Mouse (Mus musculus): ENCODE data around the gene Nav1. TPM values are rescaled to one million over a fixed set of nuclear protein-coding genes. Genes with fewer than 3 reads are reported as not detected.

The Nav1 gene
- polyA plus RNA-seq, 1 experiment, result 33.7 TPM

DNA sequence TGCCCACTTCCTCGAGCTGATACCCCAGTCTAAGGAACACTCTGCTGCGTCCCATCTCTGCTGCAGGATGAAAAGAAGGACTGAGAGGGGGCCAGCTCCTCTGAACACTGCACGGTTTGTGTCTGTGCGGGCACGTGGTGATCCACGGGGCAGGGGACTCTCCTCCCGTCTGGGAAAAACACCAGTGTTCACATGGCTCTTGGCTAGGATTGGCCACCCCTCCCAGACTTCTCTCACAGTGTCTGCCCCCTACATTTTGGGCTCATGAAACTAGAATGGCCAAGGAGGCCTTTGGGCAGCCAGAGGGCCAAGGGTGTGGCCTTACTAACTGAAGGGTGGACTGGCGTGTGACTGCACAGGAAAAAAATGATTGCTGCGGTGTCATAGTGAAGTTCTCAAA, 125.4 kb downstream of the Nav1 start:
- TF ChIP-seq TCF12 (IDR thresholded peaks at IDR 0.05; ENCODE audit: insufficient read depth, poor library complexity, severe bottlenecking), result no peak
- no peak for TF ChIP-seq POLR2A (IDR thresholded peaks at IDR 0.05; ENCODE audit: insufficient read length, low read depth)
- no peak for TF ChIP-seq MYOD1 (IDR thresholded peaks at IDR 0.05; ENCODE audit: control insufficient read depth in 1 of 3, insufficient read length in 2 of 3, low read depth in 2 of 3)
- TF ChIP-seq MYOG (IDR thresholded peaks at IDR 0.05; ENCODE audit: control insufficient read depth in 1 of 3, insufficient read depth in 1 of 3, insufficient read length in 2 of 3, low read depth in 2 of 3), result no peak
- no peak for TF ChIP-seq POLR2AphosphoS2 (IDR thresholded peaks at IDR 0.05; ENCODE audit: insufficient read length, low read depth)
- TF ChIP-seq MAX (IDR thresholded peaks at IDR 0.05; ENCODE audit: low read depth), result no peak
- no peak for TF ChIP-seq CEBPB (IDR thresholded peaks at IDR 0.05; ENCODE audit: insufficient read depth, poor library complexity, severe bottlenecking)
- TF ChIP-seq REST (IDR thresholded peaks at IDR 0.05; ENCODE audit: insufficient read depth, insufficient read length), result no peak
- TF ChIP-seq SRF (IDR thresholded peaks at IDR 0.05; ENCODE audit: control insufficient read depth, insufficient read length, low read depth), result no peak
- no peak for TF ChIP-seq TCF3 (IDR thresholded peaks at IDR 0.05; ENCODE audit: insufficient read length, low read depth)
- no peak for TF ChIP-seq USF1 (IDR thresholded peaks at IDR 0.05; ENCODE audit: low read depth)
- TF ChIP-seq E2F4 (IDR thresholded peaks at IDR 0.05; ENCODE audit: insufficient read depth), result no peak

DNA sequence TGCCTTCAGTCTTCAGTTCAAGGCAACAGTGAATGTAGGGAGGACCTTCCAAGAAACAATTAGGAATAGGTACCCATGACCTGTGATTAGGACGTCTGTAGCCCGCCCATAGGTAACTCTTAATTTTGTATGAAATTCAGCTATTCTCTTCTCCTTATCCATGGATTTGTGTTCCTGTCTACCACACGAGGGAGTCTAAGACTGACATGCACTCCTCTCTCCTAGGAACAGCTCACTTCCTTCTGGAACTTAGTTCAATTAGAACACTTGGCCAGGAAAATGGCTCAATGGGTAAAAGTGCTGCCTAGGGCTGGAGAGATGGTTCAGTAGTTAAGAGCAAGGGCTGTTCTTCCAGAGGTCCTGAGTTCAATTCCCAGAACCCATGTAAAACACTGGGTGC, 126.3 kb downstream of the Nav1 start:
- Histone ChIP-seq H3ac (ENCODE audit: control insufficient read depth, insufficient read length) (no peak overlapping the region), H3K79me2 (ENCODE audit: control insufficient read depth, insufficient read depth) (peaks cover 20% of the 10 kb centered on the region), H3K36me3 (ENCODE audit: control insufficient read depth, insufficient read depth) (no peaks in the 10 kb centered on the region), H3K4me2 (ENCODE audit: low read depth) (no peak overlapping the region), H3K4me3 (no peak overlapping the region), H3K27me3 (ENCODE audit: control insufficient read depth, insufficient read depth, insufficient read length) (no peaks in the 10 kb centered on the region)
- TF ChIP-seq MYOD1 (IDR thresholded peaks at IDR 0.05; ENCODE audit: control insufficient read depth in 1 of 3, insufficient read length in 2 of 3, low read depth in 2 of 3) (no peak), POLR2AphosphoS2 (IDR thresholded peaks at IDR 0.05; ENCODE audit: insufficient read length, low read depth) (no peak), REST (IDR thresholded peaks at IDR 0.05; ENCODE audit: insufficient read depth, insufficient read length) (no peak), MAX (IDR thresholded peaks at IDR 0.05; ENCODE audit: low read depth) (no peak), E2F4 (IDR thresholded peaks at IDR 0.05; ENCODE audit: insufficient read depth) (no peak), USF1 (IDR thresholded peaks at IDR 0.05; ENCODE audit: low read depth) (no peak), SRF (IDR thresholded peaks at IDR 0.05; ENCODE audit: control insufficient read depth, insufficient read length, low read depth) (no peak), MYOG (IDR thresholded peaks at IDR 0.05; ENCODE audit: control insufficient read depth in 1 of 3, insufficient read depth in 1 of 3, insufficient read length in 2 of 3, low read depth in 2 of 3) (no peak), CEBPB (IDR thresholded peaks at IDR 0.05; ENCODE audit: insufficient read depth, poor library complexity, severe bottlenecking) (no peak), POLR2A (IDR thresholded peaks at IDR 0.05; ENCODE audit: insufficient read length, low read depth) (no peak), TCF3 (IDR thresholded peaks at IDR 0.05; ENCODE audit: insufficient read length, low read depth) (no peak), TCF12 (IDR thresholded peaks at IDR 0.05; ENCODE audit: insufficient read depth, poor library complexity, severe bottlenecking) (no peak)

More for the DNA sequence above, 125.4 kb downstream of the Nav1 start:
- Histone ChIP-seq H3K79me2 (ENCODE audit: control insufficient read depth, insufficient read depth) (peaks cover 26% of the 10 kb centered on the region), H3K4me3 (no peak overlapping the region), H3K36me3 (ENCODE audit: control insufficient read depth, insufficient read depth) (no peaks in the 10 kb centered on the region), H3K27me3 (ENCODE audit: control insufficient read depth, insufficient read depth, insufficient read length) (no peaks in the 10 kb centered on the region), H3K4me2 (ENCODE audit: low read depth) (no peak overlapping the region), H3ac (ENCODE audit: control insufficient read depth, insufficient read length) (no peak overlapping the region)

DNA sequence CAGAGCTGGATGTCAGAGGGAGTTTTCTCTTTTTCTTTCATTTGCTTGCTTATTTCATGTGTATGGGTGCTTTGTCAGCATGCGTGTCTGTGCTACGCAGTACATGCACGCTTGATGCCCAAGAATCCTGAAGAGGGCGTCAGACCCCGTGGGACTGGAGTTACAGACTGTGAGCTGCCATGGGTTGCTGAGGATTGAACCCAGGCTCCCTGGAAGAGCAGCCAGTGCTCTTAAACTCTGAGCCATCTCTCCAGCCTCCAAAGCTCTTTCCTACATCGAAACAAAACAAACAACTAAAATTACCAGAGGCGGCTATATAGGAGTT, 131.6 kb downstream of the Nav1 start:
- H3K27me3 ChIP-seq (ENCODE audit: control insufficient read depth, insufficient read depth, insufficient read length), result no peaks in the 10 kb centered on the region
- H3K4me3 ChIP-seq, result no peak overlapping the region
- H3ac ChIP-seq (ENCODE audit: control insufficient read depth, insufficient read length), result no peak overlapping the region
- peaks cover 7% of the 10 kb centered on the region for H3K36me3 ChIP-seq (ENCODE audit: control insufficient read depth, insufficient read depth)
- no peak for TF ChIP-seq TCF3 (IDR thresholded peaks at IDR 0.05; ENCODE audit: insufficient read length, low read depth)
- TF ChIP-seq POLR2AphosphoS2 (IDR thresholded peaks at IDR 0.05; ENCODE audit: insufficient read length, low read depth), result no peak
- TF ChIP-seq TCF12 (IDR thresholded peaks at IDR 0.05; ENCODE audit: insufficient read depth, poor library complexity, severe bottlenecking), result no peak
- TF ChIP-seq POLR2A (IDR thresholded peaks at IDR 0.05; ENCODE audit: insufficient read length, low read depth), result no peak
- TF ChIP-seq MYOG (IDR thresholded peaks at IDR 0.05; ENCODE audit: control insufficient read depth in 1 of 3, insufficient read depth in 1 of 3, insufficient read length in 2 of 3, low read depth in 2 of 3), result no peak
- no peak for TF ChIP-seq CEBPB (IDR thresholded peaks at IDR 0.05; ENCODE audit: insufficient read depth, poor library complexity, severe bottlenecking)
- TF ChIP-seq MYOD1 (IDR thresholded peaks at IDR 0.05; ENCODE audit: control insufficient read depth in 1 of 3, insufficient read length in 2 of 3, low read depth in 2 of 3), result no peak
- TF ChIP-seq SRF (IDR thresholded peaks at IDR 0.05; ENCODE audit: control insufficient read depth, insufficient read length, low read depth), result no peak
- no peak for TF ChIP-seq USF1 (IDR thresholded peaks at IDR 0.05; ENCODE audit: low read depth)
- no peak for TF ChIP-seq REST (IDR thresholded peaks at IDR 0.05; ENCODE audit: insufficient read depth, insufficient read length)
- H3K4me2 ChIP-seq (ENCODE audit: low read depth), result no peak overlapping the region
- H3K79me2 ChIP-seq (ENCODE audit: control insufficient read depth, insufficient read depth), result peaks cover 16% of the 10 kb centered on the region

DNA sequence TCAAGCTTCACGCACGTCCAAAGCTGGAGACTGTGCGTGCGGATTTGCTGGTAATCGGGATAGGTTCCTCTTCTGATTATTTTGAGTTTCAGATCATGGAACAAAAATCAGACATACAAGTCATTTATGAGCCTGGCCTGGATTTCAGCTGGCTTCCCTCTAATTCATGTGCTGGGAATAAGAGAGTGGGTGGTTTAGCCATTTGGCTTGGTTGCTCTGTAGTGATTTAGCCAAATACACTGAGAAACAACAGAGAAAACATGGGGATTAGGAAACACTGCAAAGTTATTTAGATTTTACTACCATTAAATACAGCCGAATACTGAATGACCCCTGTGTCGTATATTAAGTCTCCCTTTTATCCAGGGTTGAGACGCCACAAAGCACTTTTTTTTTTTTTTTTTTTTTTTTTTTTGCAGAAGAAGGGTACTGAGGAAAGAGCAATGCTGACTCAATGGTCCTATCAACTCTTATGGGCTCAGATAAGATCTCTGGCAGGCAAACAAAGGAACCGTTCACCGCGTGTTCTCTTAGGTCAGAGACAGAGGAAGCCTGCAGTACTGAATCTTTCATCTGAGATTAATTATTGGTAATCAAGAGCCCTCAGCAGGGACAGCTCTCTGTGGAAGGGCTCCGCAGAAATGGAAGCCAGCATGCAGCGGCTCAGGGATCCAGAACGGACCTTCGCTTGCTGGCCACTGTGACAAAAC, 132.1 kb downstream of the Nav1 start:
- peaks cover 11% of the 10 kb centered on the region for H3K36me3 ChIP-seq (ENCODE audit: control insufficient read depth, insufficient read depth)
- TF ChIP-seq TCF3 (IDR thresholded peaks at IDR 0.05; ENCODE audit: insufficient read length, low read depth) (no peak), POLR2AphosphoS2 (IDR thresholded peaks at IDR 0.05; ENCODE audit: insufficient read length, low read depth) (no peak), CEBPB (IDR thresholded peaks at IDR 0.05; ENCODE audit: insufficient read depth, poor library complexity, severe bottlenecking) (no peak), MYOG (IDR thresholded peaks at IDR 0.05; ENCODE audit: control insufficient read depth in 1 of 3, insufficient read depth in 1 of 3, insufficient read length in 2 of 3, low read depth in 2 of 3) (no peak), E2F4 (IDR thresholded peaks at IDR 0.05; ENCODE audit: insufficient read depth) (no peak), REST (IDR thresholded peaks at IDR 0.05; ENCODE audit: insufficient read depth, insufficient read length) (no peak), POLR2A (IDR thresholded peaks at IDR 0.05; ENCODE audit: insufficient read length, low read depth) (no peak), USF1 (IDR thresholded peaks at IDR 0.05; ENCODE audit: low read depth) (no peak), MAX (IDR thresholded peaks at IDR 0.05; ENCODE audit: low read depth) (no peak), SRF (IDR thresholded peaks at IDR 0.05; ENCODE audit: control insufficient read depth, insufficient read length, low read depth) (no peak), MYOD1 (IDR thresholded peaks at IDR 0.05; ENCODE audit: control insufficient read depth in 1 of 3, insufficient read length in 2 of 3, low read depth in 2 of 3) (no peak)
- H3K27me3 ChIP-seq (ENCODE audit: control insufficient read depth, insufficient read depth, insufficient read length), result no peaks in the 10 kb centered on the region
- H3K4me3 ChIP-seq, result no peak overlapping the region
- H3K4me2 ChIP-seq (ENCODE audit: low read depth), result no peak overlapping the region
- no peak overlapping the region for H3ac ChIP-seq (ENCODE audit: control insufficient read depth, insufficient read length)
- H3K79me2 ChIP-seq (ENCODE audit: control insufficient read depth, insufficient read depth), result peaks cover 16% of the 10 kb centered on the region
